Mouse (Mus musculus): ENCODE results near the gene Top2a. TPM values are rescaled to one million over a fixed set of nuclear protein-coding genes. Genes with fewer than 3 reads are reported as not detected.

Top2a gene
- polyA plus RNA-seq, 1 experiment from 2014 or later = 238 TPM

DNA sequence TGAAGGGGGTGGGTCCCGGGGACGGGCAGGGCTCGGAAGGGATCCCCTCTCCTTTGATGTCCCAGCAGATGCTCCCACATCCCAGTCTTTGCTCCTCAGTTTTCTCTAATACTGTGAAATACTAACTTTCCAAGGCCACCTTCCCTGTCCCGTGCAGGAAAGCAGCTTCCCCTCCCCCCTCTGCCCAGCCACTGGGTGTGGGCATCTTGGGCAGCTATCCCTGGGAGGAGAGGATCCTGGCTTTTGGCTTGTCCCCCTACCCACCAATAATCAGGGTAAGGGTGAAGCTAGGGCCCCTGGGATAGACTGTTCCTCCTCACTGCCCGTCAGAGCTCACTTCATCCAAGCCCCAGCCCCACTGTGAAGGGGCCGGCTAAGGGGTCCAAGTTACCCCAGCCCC is 49.8 kb downstream of the Top2a start:
- DNase-seq (ENCODE audit: low spot score) = no peak
- peaks cover 40% of the 10 kb centered on the region for H3K4me1 ChIP-seq
- H3K36me3 ChIP-seq = peaks cover 60% of the 10 kb centered on the region
- no peak overlapping the region for H3K27ac ChIP-seq
- 77% methylated on average over 6 of the region's 6 CpGs for WGBS
- H3K9me3 ChIP-seq = no peaks in the 10 kb centered on the region
- no peak overlapping the region for H3K4me3 ChIP-seq
- no peaks in the 10 kb centered on the region for H3K27me3 ChIP-seq (ENCODE audit: insufficient read depth, poor library complexity, severe bottlenecking)

DNA sequence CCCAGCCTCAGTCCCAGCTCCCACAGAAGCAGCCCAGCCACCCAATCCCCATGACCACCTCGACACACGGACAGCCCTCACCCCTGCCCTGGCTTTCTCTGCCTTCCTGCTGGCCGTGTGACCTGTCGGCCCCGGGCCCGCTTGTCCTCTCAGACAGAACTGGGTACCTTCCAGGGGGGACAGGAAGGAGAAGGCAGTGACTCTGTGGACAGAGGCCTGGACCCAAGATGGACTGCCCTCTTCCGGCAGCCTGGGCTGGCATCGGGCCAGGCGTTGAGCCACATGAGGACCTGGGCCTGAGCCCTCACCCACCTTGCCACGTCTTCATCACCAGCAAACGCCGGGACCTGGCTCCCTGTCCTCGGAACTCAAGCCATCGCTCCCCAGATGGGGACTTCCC is 50.4 kb downstream of the Top2a start:
- Histone ChIP-seq H3K4me3 (no peak overlapping the region), H3K36me3 (peaks cover 64% of the 10 kb centered on the region), H3K27me3 (ENCODE audit: insufficient read depth, poor library complexity, severe bottlenecking) (no peaks in the 10 kb centered on the region), H3K9me3 (no peaks in the 10 kb centered on the region), H3K27ac (peak overlapping the region; percentile 7; the same call in 1 of the 2 replicates), H3K4me1 (peaks cover 42% of the 10 kb centered on the region)
- no peak for DNase-seq (ENCODE audit: low spot score)
- WGBS = 88% methylated on average over 14 of the region's 14 CpGs

DNA sequence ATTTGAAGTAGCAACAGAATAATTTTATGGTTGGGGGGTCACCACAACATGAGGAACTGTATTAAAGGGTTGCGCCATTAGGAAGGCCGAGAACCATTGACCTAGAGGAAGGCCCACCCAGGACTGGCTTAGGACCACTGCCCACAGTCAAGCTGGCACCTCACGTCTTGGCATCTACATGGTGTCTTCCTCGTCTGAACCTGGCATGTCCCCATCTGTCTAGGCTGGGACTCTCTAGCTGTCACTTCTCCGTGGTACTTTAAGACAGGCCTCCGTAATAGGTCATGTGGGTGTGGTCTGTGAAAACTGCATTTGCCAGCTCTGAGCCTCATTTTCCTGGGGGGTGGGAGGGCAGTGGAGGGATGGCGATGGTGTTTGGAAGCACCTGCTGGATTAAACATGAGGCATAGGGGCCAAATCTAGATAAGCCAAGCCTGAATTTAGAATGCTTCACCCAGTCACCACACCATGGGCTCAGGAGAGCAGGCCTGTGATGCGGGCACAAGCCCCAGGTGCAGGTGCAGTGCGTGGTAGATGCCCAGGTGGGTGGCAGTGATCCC is 51.1 kb downstream of the Top2a start:
- H3K4me1 ChIP-seq = peaks cover 48% of the 10 kb centered on the region
- H3K27me3 ChIP-seq (ENCODE audit: insufficient read depth, poor library complexity, severe bottlenecking) = no peaks in the 10 kb centered on the region
- no peak overlapping the region for H3K4me3 ChIP-seq
- peaks cover 71% of the 10 kb centered on the region for H3K36me3 ChIP-seq
- no peak overlapping the region for H3K27ac ChIP-seq
- H3K9me3 ChIP-seq = no peaks in the 10 kb centered on the region
- 89% methylated on average over 9 of the region's 9 CpGs for WGBS
- DNase-seq (ENCODE audit: low spot score) = no peak

DNA sequence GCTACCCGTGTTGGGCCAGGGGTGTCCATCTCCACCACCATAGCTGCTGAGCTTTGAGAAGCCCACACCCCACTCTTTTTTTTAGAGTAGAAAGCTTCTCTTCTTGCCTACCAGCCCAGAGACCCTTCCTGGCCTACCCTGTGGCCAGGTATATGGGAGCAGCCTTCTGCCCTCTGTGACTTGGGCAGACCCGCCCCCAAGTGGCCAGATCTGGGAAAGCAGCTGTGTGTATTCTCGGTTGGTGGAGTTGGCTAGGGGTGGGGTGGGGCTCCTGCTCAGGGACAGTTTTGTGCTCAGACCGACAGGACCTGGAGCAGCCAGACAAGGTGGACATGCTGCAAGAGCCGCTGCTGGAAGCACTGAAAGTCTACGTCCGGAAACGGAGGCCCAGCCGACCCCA is 51.8 kb downstream of the Top2a start:
- no peak overlapping the region for H3K4me3 ChIP-seq
- H3K9me3 ChIP-seq = no peaks in the 10 kb centered on the region
- H3K36me3 ChIP-seq = peaks cover 77% of the 10 kb centered on the region
- no peak overlapping the region for H3K27ac ChIP-seq
- DNase-seq (ENCODE audit: low spot score) = peak; percentile 88
- H3K4me1 ChIP-seq = peaks cover 54% of the 10 kb centered on the region
- 53% methylated on average over 9 of the region's 9 CpGs for WGBS
- no peaks in the 10 kb centered on the region for H3K27me3 ChIP-seq (ENCODE audit: insufficient read depth, poor library complexity, severe bottlenecking)

DNA sequence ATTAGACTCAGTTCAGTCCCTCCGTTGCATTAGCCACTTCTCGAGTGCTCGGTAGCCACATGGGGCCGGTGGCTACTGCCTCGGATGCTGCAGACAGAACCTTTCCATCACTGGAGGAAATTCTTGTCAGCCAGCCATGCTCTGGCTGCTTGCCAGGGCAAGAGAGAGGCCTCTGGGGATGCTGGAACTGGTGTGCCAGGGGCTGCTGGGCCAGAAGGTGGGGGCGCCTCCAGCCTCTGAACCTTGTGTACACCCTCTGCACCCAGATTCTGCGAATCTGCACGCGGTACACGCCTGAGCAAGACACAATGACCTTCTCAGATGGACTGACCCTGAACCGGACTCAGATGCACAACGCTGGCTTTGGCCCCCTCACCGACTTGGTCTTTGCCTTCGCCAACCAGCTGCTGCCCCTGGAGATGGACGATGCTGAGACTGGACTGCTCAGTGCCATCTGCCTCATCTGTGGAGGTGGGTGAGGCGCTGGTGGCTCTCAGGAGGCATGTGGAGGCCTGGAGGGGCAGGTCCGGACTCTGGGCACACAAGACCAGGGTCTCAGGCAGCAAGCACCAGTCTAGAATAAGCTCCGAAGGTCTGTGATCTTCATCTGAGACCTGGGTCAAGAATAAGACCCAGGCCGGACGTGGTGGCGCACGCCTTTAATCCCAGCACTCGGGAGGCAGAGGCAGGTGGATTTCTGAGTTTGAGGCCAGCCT is 52.5 kb downstream of the Top2a start:
- no peaks in the 10 kb centered on the region for H3K27me3 ChIP-seq (ENCODE audit: insufficient read depth, poor library complexity, severe bottlenecking)
- peaks cover 62% of the 10 kb centered on the region for H3K4me1 ChIP-seq
- no peak for DNase-seq (ENCODE audit: low spot score)
- 83% methylated on average over 23 of the region's 23 CpGs for WGBS
- no peak overlapping the region for H3K4me3 ChIP-seq
- no peaks in the 10 kb centered on the region for H3K9me3 ChIP-seq
- peaks cover 85% of the 10 kb centered on the region for H3K36me3 ChIP-seq
- peak overlapping the region; percentile 47 for H3K27ac ChIP-seq

DNA sequence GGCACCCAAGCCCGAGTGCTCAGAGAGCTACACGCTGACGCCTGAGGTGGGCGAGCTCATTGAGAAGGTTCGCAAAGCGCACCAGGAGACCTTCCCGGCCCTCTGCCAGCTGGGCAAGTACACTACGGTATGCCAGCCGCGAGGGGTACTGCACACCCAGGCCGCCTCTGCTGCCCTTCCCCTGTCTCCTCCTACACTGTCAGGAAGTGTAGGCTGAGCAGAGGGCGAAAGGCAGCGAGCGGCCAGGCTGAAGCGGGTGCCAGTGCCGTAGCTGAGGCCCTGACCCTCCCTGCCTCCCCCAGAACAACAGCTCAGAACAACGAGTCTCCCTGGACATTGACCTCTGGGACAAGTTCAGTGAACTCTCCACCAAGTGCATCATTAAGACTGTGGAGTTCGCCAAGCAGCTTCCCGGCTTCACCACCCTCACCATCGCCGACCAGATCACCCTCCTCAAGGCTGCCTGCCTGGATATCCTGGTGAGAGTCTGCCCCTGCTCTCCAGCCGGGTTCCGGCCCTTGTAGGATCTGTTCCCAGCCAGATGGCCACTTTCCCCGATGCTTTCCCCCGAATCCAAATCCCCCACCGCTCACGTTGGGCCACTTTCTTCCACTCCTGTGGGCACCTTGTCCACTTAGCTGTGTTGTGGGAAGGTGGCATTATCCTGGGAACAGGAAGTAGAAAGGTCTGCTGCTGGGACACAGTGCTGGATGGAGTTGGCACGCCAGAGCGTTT is 53.6 kb downstream of the Top2a start:
- H3K36me3 ChIP-seq = peaks cover 89% of the 10 kb centered on the region
- H3K9me3 ChIP-seq = no peaks in the 10 kb centered on the region
- DNase-seq (ENCODE audit: low spot score) = no peak
- H3K4me1 ChIP-seq = peaks cover 73% of the 10 kb centered on the region
- 79% methylated on average over 29 of the region's 29 CpGs for WGBS
- H3K27ac ChIP-seq = peak overlapping the region; percentile 6; the same call in 1 of the 2 replicates
- H3K27me3 ChIP-seq (ENCODE audit: insufficient read depth, poor library complexity, severe bottlenecking) = no peaks in the 10 kb centered on the region
- H3K4me3 ChIP-seq = no peak overlapping the region

DNA sequence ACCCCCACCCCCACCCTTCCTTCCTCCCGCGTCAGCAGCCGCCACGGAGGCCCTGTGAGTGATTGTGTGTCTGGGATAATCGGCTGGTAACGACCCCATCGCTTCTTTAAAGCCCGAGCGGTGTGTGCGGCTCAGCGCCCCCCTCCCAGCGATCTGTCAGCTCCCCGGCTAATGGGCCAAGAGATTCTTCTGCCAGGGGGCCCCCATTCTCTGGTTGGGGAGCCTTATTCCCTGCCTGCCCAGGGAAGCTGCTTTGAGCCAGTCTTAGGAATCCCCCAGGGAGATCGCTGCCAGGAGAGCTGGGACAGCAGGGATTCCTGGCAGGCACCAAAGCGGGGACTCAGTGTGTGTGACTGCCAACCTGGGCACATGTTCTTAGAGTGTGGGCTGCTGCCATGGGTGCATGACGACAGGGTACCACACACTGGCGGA is 54.5 kb downstream of the Top2a start:
- Histone ChIP-seq H3K27ac (peak overlapping the region; percentile 48), H3K27me3 (ENCODE audit: insufficient read depth, poor library complexity, severe bottlenecking) (no peaks in the 10 kb centered on the region), H3K36me3 (peaks cover 80% of the 10 kb centered on the region), H3K4me1 (peaks cover 77% of the 10 kb centered on the region), H3K9me3 (no peaks in the 10 kb centered on the region), H3K4me3 (peak overlapping the region; percentile 31; the same call in 1 of the 2 replicates)
- DNase-seq (ENCODE audit: low spot score) = no peak
- WGBS = 26% methylated on average over 17 of the region's 17 CpGs

DNA sequence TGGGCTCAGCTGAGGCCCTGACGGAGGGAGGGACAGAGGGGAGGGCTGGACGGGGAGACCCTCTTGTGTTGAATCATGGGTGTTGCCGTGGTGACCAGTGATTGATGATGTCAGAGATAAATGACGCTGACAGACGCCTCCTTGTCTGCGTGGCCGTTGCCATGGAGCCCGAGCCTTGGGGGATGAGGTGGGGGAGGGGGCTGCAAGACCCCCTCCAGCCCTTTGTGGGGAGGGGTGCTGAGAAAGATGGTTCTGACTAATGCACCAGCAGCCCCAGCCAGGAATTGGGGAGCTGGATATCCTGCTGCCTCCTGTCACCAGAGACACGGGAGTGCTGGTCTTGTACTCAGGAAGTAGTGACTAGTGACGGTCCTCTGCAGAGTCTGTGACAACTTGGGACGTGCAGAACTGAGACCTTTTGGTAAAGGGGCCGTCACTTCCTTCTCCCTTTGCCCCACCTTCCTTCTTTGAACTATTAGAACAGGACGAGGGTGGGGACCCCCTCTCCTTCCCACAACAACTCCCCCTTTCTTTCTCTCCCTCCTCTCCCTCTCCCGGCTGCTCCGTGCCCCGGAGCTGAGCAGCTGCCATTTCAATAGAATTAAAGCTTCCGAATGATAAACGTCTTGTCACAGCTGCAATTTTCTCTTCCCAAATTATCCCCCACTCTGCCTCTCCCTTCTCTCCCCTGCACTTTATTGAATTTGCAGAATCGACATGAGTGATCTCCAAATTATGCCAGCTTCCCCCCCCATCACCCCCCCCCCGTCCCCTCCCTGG is 55.1 kb downstream of the Top2a start:
- Histone ChIP-seq H3K4me1 (peaks cover 79% of the 10 kb centered on the region), H3K27ac (peak overlapping the region; percentile 66), H3K4me3 (peak overlapping the region; percentile 31), H3K9me3 (no peaks in the 10 kb centered on the region), H3K27me3 (ENCODE audit: insufficient read depth, poor library complexity, severe bottlenecking) (no peaks in the 10 kb centered on the region), H3K36me3 (peaks cover 75% of the 10 kb centered on the region)
- DNase-seq (ENCODE audit: low spot score) = no peak
- 14% methylated on average over 20 of the region's 20 CpGs for WGBS

DNA sequence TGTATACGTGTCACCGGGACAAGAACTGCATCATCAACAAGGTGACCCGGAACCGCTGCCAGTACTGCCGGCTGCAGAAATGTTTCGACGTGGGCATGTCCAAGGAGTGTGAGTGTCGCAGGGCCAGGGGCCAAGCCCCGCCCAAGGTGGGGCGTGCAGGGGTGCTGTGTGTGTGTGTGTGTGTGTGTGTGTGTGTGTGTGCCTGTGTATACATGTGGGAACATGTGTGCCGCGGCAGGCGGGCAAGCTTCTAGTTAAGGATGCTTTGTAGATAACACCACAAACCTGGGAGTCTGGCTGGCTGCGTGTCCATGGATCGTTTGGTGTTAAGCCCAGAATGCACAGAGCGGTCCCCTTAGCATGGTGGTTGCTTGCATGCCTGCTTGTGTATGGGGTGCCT is 55.9 kb downstream of the Top2a start:
- Histone ChIP-seq H3K9me3 (no peaks in the 10 kb centered on the region), H3K36me3 (peaks cover 67% of the 10 kb centered on the region), H3K27ac (peak overlapping the region; percentile 66), H3K4me3 (peak overlapping the region; percentile 31; the same call in 1 of the 2 replicates), H3K27me3 (ENCODE audit: insufficient read depth, poor library complexity, severe bottlenecking) (no peaks in the 10 kb centered on the region), H3K4me1 (peaks cover 87% of the 10 kb centered on the region)
- DNase-seq (ENCODE audit: low spot score) = no peak
- WGBS = 70% methylated on average over 13 of the region's 16 CpGs

DNA sequence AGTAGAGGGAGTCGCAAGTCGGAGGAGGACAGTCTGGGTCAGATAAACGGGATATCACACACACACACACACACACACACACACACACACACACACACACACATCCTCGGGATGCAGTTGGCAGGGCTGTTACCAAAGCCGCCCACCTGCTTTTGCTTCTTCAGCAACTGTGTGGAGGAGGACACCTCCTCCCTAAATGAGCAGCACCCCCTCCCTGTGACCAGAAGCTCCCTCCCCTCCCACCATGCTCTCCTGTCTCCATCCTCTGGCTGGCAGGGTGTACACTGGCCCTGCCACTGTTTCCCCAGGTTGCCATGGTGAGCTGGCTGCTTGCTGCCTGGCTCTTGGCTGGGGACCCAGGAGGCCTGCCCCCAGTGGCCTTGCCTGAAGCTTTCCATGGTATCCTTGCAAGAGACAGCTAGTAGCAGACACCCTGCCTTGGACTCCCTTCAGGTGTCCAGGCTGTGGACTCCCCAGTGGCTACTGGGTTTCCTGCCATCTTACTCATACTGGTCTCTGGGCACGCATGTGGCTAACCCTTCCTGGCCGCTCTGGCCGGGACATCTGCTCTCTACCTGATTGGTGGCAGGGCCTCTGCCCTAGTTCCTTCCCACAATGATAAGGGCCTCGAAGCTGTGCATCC is 57.4 kb downstream of the Top2a start:
- H3K4me1 ChIP-seq = peaks cover 100% of the 10 kb centered on the region
- no peaks in the 10 kb centered on the region for H3K27me3 ChIP-seq (ENCODE audit: insufficient read depth, poor library complexity, severe bottlenecking)
- H3K9me3 ChIP-seq = no peaks in the 10 kb centered on the region
- H3K4me3 ChIP-seq = peak overlapping the region; percentile 70
- no peak for DNase-seq (ENCODE audit: low spot score)
- peak overlapping the region; percentile 88 for H3K27ac ChIP-seq
- WGBS = 31% methylated on average over 9 of the region's 9 CpGs
- peaks cover 52% of the 10 kb centered on the region for H3K36me3 ChIP-seq

DNA sequence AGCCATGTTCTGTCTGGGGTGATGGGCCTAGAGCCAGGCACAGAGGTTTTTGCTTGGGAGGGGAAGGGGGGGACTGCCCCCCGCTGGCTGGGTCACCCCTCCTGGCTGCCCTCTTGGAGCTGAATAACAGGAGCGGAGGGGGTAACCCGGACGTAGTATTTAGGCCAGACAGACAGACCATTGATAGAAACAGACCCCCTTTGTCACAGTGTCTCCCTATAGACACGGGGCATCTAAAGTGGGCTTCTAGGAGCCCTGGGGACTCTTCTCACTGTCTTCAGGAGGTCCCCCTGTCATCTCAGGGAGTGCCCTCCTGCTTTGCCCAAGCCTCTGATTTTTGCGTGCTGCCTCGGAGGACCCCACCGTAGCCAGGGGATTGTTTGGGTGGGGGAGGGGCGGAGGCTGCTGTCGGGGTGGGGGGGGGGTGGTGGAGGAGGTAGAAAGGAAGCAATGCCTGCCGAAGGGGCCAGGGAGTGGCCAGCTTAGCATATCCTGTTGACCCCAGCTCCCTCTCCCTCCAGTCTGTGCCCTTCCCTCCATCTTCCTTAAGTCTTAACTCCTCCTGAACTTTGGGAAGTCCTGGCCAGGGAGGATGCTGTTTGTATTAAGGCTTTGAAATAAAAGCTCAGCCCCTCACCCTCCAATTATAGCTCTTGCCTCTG is 58.4 kb downstream of the Top2a start:
- no peaks in the 10 kb centered on the region for H3K27me3 ChIP-seq (ENCODE audit: insufficient read depth, poor library complexity, severe bottlenecking)
- H3K4me1 ChIP-seq = peaks cover 100% of the 10 kb centered on the region
- no peaks in the 10 kb centered on the region for H3K9me3 ChIP-seq
- peaks cover 42% of the 10 kb centered on the region for H3K36me3 ChIP-seq
- H3K27ac ChIP-seq = peak overlapping the region; percentile 88
- DNase-seq (ENCODE audit: low spot score) = no peak
- H3K4me3 ChIP-seq = peak overlapping the region; percentile 70
- WGBS = 10% methylated on average over 11 of the region's 11 CpGs
